Mouse (Mus musculus) lung, embryonic 14.5 days (tissue): ENCODE results near the gene Mmp23. TPM values are rescaled to one million over a fixed set of nuclear protein-coding genes. Genes with fewer than 3 reads are reported as not detected.

Experiments
- ATAC-seq: fragments of 200-750 bp; cut with Nextera tagmentation; 2 replicates; pipeline ENCODE4 v1.8.0; 2017; ENCODE audit warnings: mild to moderate bottlenecking, moderate TSS enrichment, moderate library complexity; ENCODE audit not compliant: insufficient read depth
- DNase-seq: peaks from one replicate; pipeline ENCODE4 v3.0.0-alpha.2; 2015
- H3K27ac ChIP-seq: fragments of 300-500 bp; sonication (generic); 2 replicates; pipeline ENCODE4 v1.5.1; 2014; ENCODE audit warnings: low read depth, mild to moderate bottlenecking, moderate library complexity
- H3K27me3 ChIP-seq: fragments of 300-500 bp; sonication (generic); 2 replicates; pipeline ENCODE4 v1.6.1; 2014; ENCODE audit warnings: low read length, control low read depth; ENCODE audit not compliant: insufficient read depth
- H3K36me3 ChIP-seq: fragments of 300-500 bp; sonication (generic); 2 replicates; pipeline ENCODE4 v1.6.1; 2014; ENCODE audit warnings: control low read depth; ENCODE audit not compliant: insufficient read depth
- H3K4me1 ChIP-seq: fragments of 300-500 bp; sonication (generic); 2 replicates; pipeline ENCODE4 v1.6.1; 2014; ENCODE audit warnings: antibody characterized with exemption, control low read depth; ENCODE audit not compliant: insufficient read depth
- H3K4me2 ChIP-seq: fragments of 300-500 bp; sonication (generic); 2 replicates; pipeline ENCODE4 v1.6.1; 2014; ENCODE audit warnings: mild to moderate bottlenecking
- H3K4me3 ChIP-seq: fragments of 300-500 bp; sonication (generic); 2 replicates; pipeline ENCODE4 v1.5.1; 2014; ENCODE audit warnings: low read depth, low read length
- H3K9ac ChIP-seq: fragments of 300-500 bp; sonication (generic); 2 replicates; pipeline ENCODE4 v1.6.1; 2014
- H3K9me3 ChIP-seq: fragments of 300-500 bp; sonication (generic); 2 replicates; pipeline ENCODE4 v1.6.1; 2016; ENCODE audit warnings: low read depth, low read length, control low read depth
- CTCF ChIP-seq: IDR thresholded peaks from 2 replicates; pipeline ENCODE4 v1.5.1; 2016; ENCODE audit warnings: antibody characterized with exemption, low read depth
- WGBS: fragments of 180-500 bp; shearing (Covaris S2); extraction: QIAGEN DNeasy Blood & Tissue Kit; methylation state at CpG from one replicate; pipeline ENCODE4 v1.1.7; 2014; 5-methylcytosine and 5-hydroxymethylcytosine counted together
- polyA plus RNA-seq: library from polyadenylated mRNA; unstranded; fragments of >200 nt; fragmentation: Nextera tagmentation; extraction: Ambion mirVana; gene quantifications from 2 replicates; pipeline ENCODE4 v1.2.1, GENCODE M21; 2014

Gene Mmp23
- polyA plus RNA-seq, 1 experiment from 2014 or later: 34.8 TPM

DNA sequence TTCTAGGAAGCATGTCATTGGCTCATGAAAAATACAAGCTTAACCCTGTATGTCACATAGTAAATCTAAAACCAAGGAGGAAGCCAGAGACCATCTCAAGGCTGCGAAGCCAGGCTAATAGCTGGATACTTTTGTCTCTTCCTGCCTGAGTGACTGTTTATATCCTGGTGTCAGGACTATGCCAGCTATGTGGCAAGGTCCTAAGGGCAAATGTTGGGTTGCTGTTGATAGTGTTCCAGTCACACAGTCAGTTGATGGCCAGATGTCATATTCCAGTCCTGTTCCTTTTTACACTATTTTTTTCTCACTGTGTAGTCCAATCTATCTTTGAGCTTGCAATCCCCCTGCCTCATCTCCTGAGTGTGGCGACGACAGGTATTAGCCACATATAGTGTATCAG is 39.9 kb downstream of the Mmp23 start:
- ATAC-seq (no peak), DNase-seq (no peak)
- Histone ChIP-seq H3K36me3 (peaks cover 72% of the 10 kb centered on the region), H3K4me2 (no peak overlapping the region), H3K4me1 (no peaks in the 10 kb centered on the region), H3K4me3 (no peak overlapping the region), H3K27ac (no peak overlapping the region), H3K9me3 (no peaks in the 10 kb centered on the region), H3K9ac (no peak overlapping the region), H3K27me3 (no peaks in the 10 kb centered on the region)
- TF ChIP-seq CTCF: no peak
- WGBS: 92% methylated on average over 3 of the region's 3 CpGs

DNA sequence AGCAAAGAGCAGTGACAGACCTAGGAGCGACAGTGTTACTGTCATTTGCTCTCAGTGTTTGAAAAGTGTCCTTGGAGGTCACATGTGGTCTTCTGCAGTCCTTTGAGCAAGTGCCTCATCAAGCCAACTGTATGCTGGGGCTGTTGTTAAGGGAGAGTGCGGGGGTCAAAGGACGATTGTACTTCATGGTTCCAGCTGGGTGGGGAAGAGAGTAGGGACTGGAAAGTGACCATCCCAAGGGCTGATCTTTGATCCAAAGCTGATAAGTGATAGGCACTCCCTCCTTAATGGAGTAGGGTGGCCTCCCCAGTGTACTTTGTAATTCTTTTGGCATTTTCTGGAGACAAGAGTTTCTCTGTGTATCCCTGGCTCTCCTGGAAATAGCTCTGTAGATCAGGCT is 41.3 kb downstream of the Mmp23 start:
- no peak overlapping the region for H3K9ac ChIP-seq
- no peak for ATAC-seq
- no peaks in the 10 kb centered on the region for H3K9me3 ChIP-seq
- no peak for DNase-seq
- H3K27me3 ChIP-seq: no peaks in the 10 kb centered on the region
- H3K4me1 ChIP-seq: no peaks in the 10 kb centered on the region
- H3K4me3 ChIP-seq: no peak overlapping the region
- 85% methylated on average over 3 of the region's 3 CpGs for WGBS
- H3K4me2 ChIP-seq: no peak overlapping the region
- H3K27ac ChIP-seq: no peak overlapping the region
- peaks cover 58% of the 10 kb centered on the region for H3K36me3 ChIP-seq
- TF ChIP-seq CTCF: no peak

DNA sequence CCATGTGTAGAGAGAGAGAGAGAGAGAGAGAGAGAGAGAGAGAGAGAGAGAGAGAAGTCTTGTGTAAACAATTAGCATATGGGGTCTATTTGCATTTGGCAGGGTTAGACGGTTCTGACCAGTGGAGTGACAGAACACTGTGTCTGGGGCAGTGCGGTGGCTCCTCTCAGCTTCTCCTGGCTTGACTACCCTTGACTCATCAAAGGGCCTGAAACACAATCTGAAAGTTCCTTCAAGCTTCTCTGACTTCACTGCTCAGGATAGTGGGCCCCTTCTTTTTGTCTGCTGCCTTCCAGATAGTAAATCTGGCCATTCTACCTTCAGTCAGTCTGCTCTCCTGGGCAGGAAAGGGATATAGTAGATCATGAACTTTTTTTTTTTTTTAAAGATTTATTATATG is 46.4 kb downstream of the Mmp23 start:
- H3K9me3 ChIP-seq: no peaks in the 10 kb centered on the region
- H3K4me3 ChIP-seq: no peak overlapping the region
- 59% methylated on average over 2 of the region's 2 CpGs for WGBS
- TF ChIP-seq CTCF: no peak
- H3K27me3 ChIP-seq: no peaks in the 10 kb centered on the region
- ATAC-seq (no peak), DNase-seq (no peak)
- peaks cover 48% of the 10 kb centered on the region for H3K36me3 ChIP-seq
- no peak overlapping the region for H3K27ac ChIP-seq
- H3K4me2 ChIP-seq: no peak overlapping the region
- no peak overlapping the region for H3K9ac ChIP-seq
- H3K4me1 ChIP-seq: no peaks in the 10 kb centered on the region

DNA sequence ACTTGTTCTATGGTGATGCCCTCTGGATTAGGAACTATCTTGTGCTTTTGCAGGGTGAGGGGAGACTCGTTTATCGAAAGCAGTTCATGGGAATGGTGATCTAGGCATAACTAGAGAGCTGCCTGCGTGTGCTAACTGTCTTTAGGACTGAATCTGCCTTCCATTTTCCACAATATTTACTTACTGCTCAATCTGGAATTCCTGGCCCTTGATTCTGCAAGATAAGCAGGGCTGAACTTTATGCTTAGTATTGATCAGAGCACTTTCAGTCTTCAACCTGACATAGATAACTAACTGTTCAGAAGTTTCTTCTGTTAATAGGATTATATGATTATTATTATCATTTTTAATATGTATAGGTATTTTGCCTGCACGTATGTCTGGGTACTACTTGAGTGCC is 48.1 kb downstream of the Mmp23 start:
- H3K4me3 ChIP-seq: no peak overlapping the region
- no peak overlapping the region for H3K9ac ChIP-seq
- TF ChIP-seq CTCF: no peak
- H3K9me3 ChIP-seq: no peaks in the 10 kb centered on the region
- DNase-seq: no peak
- no peak overlapping the region for H3K4me2 ChIP-seq
- 87% methylated on average over 4 of the region's 4 CpGs for WGBS
- peaks cover 34% of the 10 kb centered on the region for H3K36me3 ChIP-seq
- 0 out of 2 replicates have a peak, but pooled peaks cover 2% of the 10 kb centered on the region for H3K4me1 ChIP-seq
- ATAC-seq: no peak
- no peak overlapping the region for H3K27ac ChIP-seq
- H3K27me3 ChIP-seq: no peaks in the 10 kb centered on the region

DNA sequence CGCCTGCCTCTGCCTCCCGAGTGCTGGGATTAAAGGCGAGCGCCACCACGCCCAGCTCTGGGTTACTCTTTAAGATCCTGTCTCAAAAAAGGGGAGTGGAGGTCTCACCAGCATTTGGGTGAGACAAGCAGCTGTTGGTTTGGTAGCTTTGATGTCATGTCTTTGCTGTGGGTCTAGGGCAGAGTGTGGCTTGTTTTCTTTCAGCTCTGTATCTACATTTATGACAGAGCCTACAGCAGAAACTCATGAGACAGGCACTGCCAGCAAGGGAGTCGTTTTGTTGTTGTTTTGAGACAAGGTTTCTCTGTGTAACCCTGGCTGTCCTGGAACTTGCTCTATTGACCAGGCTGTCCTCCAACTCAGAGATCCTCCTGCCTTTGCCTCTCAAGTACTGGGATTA is 49.4 kb downstream of the Mmp23 start:
- Histone ChIP-seq H3K4me2 (no peak overlapping the region), H3K27ac (no peak overlapping the region), H3K36me3 (peaks cover 24% of the 10 kb centered on the region), H3K9me3 (no peaks in the 10 kb centered on the region), H3K9ac (no peak overlapping the region), H3K27me3 (no peaks in the 10 kb centered on the region), H3K4me1 (0 out of 2 replicates have a peak, but pooled peaks cover 2% of the 10 kb centered on the region), H3K4me3 (no peak overlapping the region)
- WGBS: 94% methylated on average over 6 of the region's 6 CpGs
- TF ChIP-seq CTCF: no peak
- DNase-seq (no peak), ATAC-seq (no peak)

DNA sequence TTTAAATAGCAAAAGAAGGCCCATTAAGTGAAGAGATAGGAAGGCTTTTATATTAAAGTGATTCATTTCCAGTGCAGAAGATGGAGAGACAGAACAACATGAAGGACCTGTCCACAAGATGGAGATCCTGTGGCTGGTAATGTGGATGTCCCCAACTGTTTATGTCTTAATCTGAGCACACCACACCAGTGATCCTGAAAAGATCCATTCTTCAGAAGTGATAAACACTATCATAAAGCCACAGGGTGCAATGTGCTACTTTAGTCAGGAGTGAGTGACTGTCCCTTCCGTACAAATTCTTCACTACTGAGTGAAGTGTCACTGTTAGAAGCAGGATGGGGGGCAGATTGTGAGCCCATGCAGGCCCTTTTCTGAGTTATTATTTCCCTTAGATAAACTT is 50.4 kb downstream of the Mmp23 start:
- no peaks in the 10 kb centered on the region for H3K27me3 ChIP-seq
- DNase-seq: no peak
- H3K27ac ChIP-seq: no peak overlapping the region
- ATAC-seq: no peak
- H3K36me3 ChIP-seq: peaks cover 24% of the 10 kb centered on the region
- H3K9me3 ChIP-seq: no peaks in the 10 kb centered on the region
- peak overlapping the region; percentile 89 for H3K4me2 ChIP-seq
- H3K9ac ChIP-seq: peak overlapping the region; percentile 93; the same call in 1 of the 2 replicates
- 0 out of 2 replicates have a peak, but pooled peaks cover 2% of the 10 kb centered on the region for H3K4me1 ChIP-seq
- 77% methylated on average over 1 of the region's 1 CpGs for WGBS
- no peak for TF ChIP-seq CTCF
- H3K4me3 ChIP-seq: peak overlapping the region; percentile 98

DNA sequence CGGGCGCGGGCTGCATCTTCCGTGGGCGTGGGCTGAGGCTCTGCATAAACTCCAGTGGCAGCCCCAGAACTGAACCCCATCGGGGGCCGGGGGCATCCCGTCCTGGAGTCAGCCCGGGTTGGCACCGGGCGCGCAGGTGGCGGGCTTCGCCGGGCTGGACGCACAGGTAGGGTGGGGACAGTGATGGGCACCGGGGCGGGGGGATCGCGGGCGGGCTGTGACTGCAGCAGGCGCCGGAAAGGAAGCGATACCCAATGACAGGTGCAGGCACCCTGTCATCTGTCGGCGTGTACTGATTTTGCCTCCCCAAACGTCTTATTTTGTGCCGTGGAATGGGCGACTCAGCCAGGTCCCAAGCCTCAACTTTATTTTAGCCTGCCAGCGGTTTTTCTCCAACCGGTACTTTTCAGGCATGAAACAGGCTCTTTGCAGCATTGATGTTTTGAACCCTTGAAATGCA is 51.2 kb downstream of the Mmp23 start:
- no peaks in the 10 kb centered on the region for H3K9me3 ChIP-seq
- 0 out of 2 replicates have a peak, but pooled peaks cover 2% of the 10 kb centered on the region for H3K4me1 ChIP-seq
- peak overlapping the region; percentile 89 for H3K4me2 ChIP-seq
- 2% methylated on average over 30 of the region's 31 CpGs for WGBS
- no peak for TF ChIP-seq CTCF
- no peaks in the 10 kb centered on the region for H3K27me3 ChIP-seq
- H3K4me3 ChIP-seq: peak overlapping the region; percentile 98
- peak overlapping the region; percentile 99 for H3K27ac ChIP-seq
- peak overlapping the region; percentile 93 for H3K9ac ChIP-seq
- DNase-seq: no peak
- no peak for ATAC-seq
- peaks cover 24% of the 10 kb centered on the region for H3K36me3 ChIP-seq
